8 mouse cellular contexts compared by ENCODE assay signal in genomic region chr13:37993704-37994404, GRCm38 (mm10). TPM values are rescaled to one million over a fixed set of nuclear protein-coding genes. Genes with fewer than 3 reads are reported as not detected.
DNase-seq lines count a peak whose midpoint lies in the region; ATAC-seq lines count a peak whose summit lies in the region.

Ssr1 (minus strand) TSS chr13:37994217.

- H3K36me3 ChIP-seq in heart, embryonic 14.5 days (ENCODE audit: control insufficient read depth, insufficient read depth, low read length): peaks cover 31% of the 10 kb centered on the region
- H3K36me3 ChIP-seq in liver, embryonic 13.5 days: peaks cover 30% of the 10 kb centered on the region
- H3K36me3 ChIP-seq in stomach, embryonic 16.5 days (ENCODE audit: control insufficient read depth, insufficient read depth, low read length): peaks cover 17% of the 10 kb centered on the region

- under 1% methylated on average over 84 of the region's 89 CpGs for WGBS in heart, embryonic 14.5 days
- WGBS in liver, embryonic 13.5 days (ENCODE audit: insufficient replicate concordance): under 1% methylated on average over 89 of the region's 89 CpGs
- WGBS in stomach, embryonic 16.5 days: under 1% methylated on average over 89 of the region's 89 CpGs

- H3K4me1 ChIP-seq in heart, embryonic 14.5 days (ENCODE audit: control insufficient read depth in 2 of 2, insufficient read depth in 2 of 2, low read length in 2 of 2): peaks cover 2 to 10% of the 10 kb centered on the region in 2 experiments; a peak in 3 of 4 replicates
- peaks cover 45% of the 10 kb centered on the region for H3K4me1 ChIP-seq in liver, embryonic 13.5 days (replicated peaks)
- no peaks in the 10 kb centered on the region for H3K4me1 ChIP-seq in stomach, embryonic 16.5 days (ENCODE audit: control insufficient read depth, insufficient read depth, low read length)

- peak within 1 kb of the TSS; percentile 99 for H3K9ac ChIP-seq in heart, embryonic 14.5 days (ENCODE audit: low read length)
- H3K9ac ChIP-seq in liver, embryonic 13.5 days: peak within 1 kb of the TSS; percentile 100
- peak within 1 kb of the TSS; percentile 94 for H3K9ac ChIP-seq in stomach, embryonic 16.5 days (ENCODE audit: low read length)

- peak within 1 kb of the TSS; percentile 96 to 98 for H3K4me3 ChIP-seq in heart, embryonic 14.5 days (ENCODE audit: control insufficient read depth in 1 of 2, insufficient read depth in 1 of 2, low read depth in 1 of 2, low read length in 2 of 2)
- peak within 1 kb of the TSS; percentile 99 for H3K4me3 ChIP-seq in liver, embryonic 13.5 days (replicated peaks)
- peak within 1 kb of the TSS; percentile 84 for H3K4me3 ChIP-seq in stomach, embryonic 16.5 days (replicated peaks; ENCODE audit: low read length)

- ATAC-seq in CD4-positive, CD25-positive, alpha-beta regulatory T cell, adult 4 months: peak; percentile 98
- ATAC-seq in heart, embryonic 14.5 days (ENCODE audit: insufficient number of reproducible peaks, insufficient read depth, low FRiP score, low read depth): peak; percentile 96
- peak; percentile 96 for ATAC-seq in liver, embryonic 13.5 days (ENCODE audit: low read depth)
- peak; percentile 98 for ATAC-seq in stomach, embryonic 16.5 days (ENCODE audit: insufficient read depth, low FRiP score)

- no peaks in the 10 kb centered on the region for H3K27me3 ChIP-seq in heart, embryonic 14.5 days (ENCODE audit: control insufficient read depth, insufficient read depth, low read length)
- no peaks in the 10 kb centered on the region; the same call in 1 of the 2 replicates for H3K27me3 ChIP-seq in liver, embryonic 13.5 days
- H3K27me3 ChIP-seq in stomach, embryonic 16.5 days (ENCODE audit: control insufficient read depth, insufficient read depth, low read length): no peaks in the 10 kb centered on the region

- peak within 1 kb of the TSS; percentile 91 for H3K4me2 ChIP-seq in heart, embryonic 14.5 days (ENCODE audit: low read length)
- peak within 1 kb of the TSS; percentile 80 for H3K4me2 ChIP-seq in liver, embryonic 13.5 days
- peak within 1 kb of the TSS; percentile 89 for H3K4me2 ChIP-seq in stomach, embryonic 16.5 days (ENCODE audit: low read depth, low read length)

- H3K27ac ChIP-seq in heart, embryonic 14.5 days (replicated peaks in 1 of 2; ENCODE audit: control insufficient read depth in 1 of 2, insufficient read depth in 1 of 2, low read depth in 2 of 2, low read length in 2 of 2): peak within 1 kb of the TSS; percentile 91 to 95
- peak within 1 kb of the TSS; percentile 94 for H3K27ac ChIP-seq in liver, embryonic 13.5 days
- peak within 1 kb of the TSS; percentile 92 for H3K27ac ChIP-seq in stomach, embryonic 16.5 days (ENCODE audit: low read length)

- DNase-seq in c-Kit-negative CD71-positive TER-119-positive erythroid progenitor cells, embryonic 14.5 days (ENCODE audit: low read depth, low spot score): peak; percentile 85
- peak; percentile 77 for DNase-seq in fibroblast of lung, adult 2 months (ENCODE audit: low read depth)
- peak; percentile 98 for DNase-seq in kidney, postnatal 14 days
- DNase-seq in liver, embryonic 13.5 days: peak; percentile 87
- peak; percentile 93 for DNase-seq in neural tube, embryonic 10.5 days (ENCODE audit: extremely low spot score, low spot score)

- no peaks in the 10 kb centered on the region for H3K9me3 ChIP-seq in heart, embryonic 14.5 days (ENCODE audit: control insufficient read depth, low read length)
- no peaks in the 10 kb centered on the region for H3K9me3 ChIP-seq in liver, embryonic 13.5 days (replicated peaks)
- no peaks in the 10 kb centered on the region for H3K9me3 ChIP-seq in stomach, embryonic 16.5 days (replicated peaks; ENCODE audit: control insufficient read depth, low read length)

RNA-seq across cellular contexts. Expression of gene Ssr1, which starts in this region (rescaled TPM):
- polyA plus RNA-seq in CD4-positive, CD25-positive, alpha-beta regulatory T cell, adult 4 months (2017; shearing (Covaris generic)): 100 to 1,000 TPM; 103 to 115 TPM
- polyA plus RNA-seq in heart, embryonic 14.5 days (2014; fragmentation: Nextera tagmentation; extraction: Ambion mirVana): 82.9 and 90.1 TPM in 2 replicates
- 93.6 and 119 TPM in 2 replicates for polyA plus RNA-seq in liver, embryonic 13.5 days (2015; fragmentation: Nextera tagmentation; extraction: Ambion mirVana)
- 143 and 145 TPM in 2 replicates for polyA plus RNA-seq in stomach, embryonic 16.5 days (2015; fragmentation: Nextera tagmentation; extraction: Ambion mirVana)

Comparison
In these comparisons a context has a peak if more than half of its experiments do, and no peak if none do; other contexts are left out.
1. Peak in every context shown above with its lines: DNase-seq, ATAC-seq, H3K4me3 ChIP-seq and H3K27ac ChIP-seq.